Mouse (Mus musculus): Measurements from ENCODE around the gene Gga1. TPM values are rescaled to one million over a fixed set of nuclear protein-coding genes. Genes with fewer than 3 reads are reported as not detected.
A peak's percentile ranks its signal among the peaks of the same experiment; 100 is the strongest.

Gga1 gene
- polyA plus RNA-seq, 1 experiment from 2014 or later = 60.7 TPM

GRCm38 (mm10) chr15:78855303-78855965 lies 21.6 kb upstream of the Gga1 start, which contains the start of gene Lgals2:
Gene Lgals2 (minus strand): TSS chr15:78855529.
- no peak for TF ChIP-seq CTCF (IDR thresholded peaks at IDR 0.05)
- ChIA-PET POLR2A (interaction anchor here (0.6 to 1.7 kb wide), 5 partner anchors 10 to 86 kb away, joined by 3 read pairs; no protein-coding TSS in a partner anchor), CTCF (interaction anchor here (0.9 to 15.7 kb wide), 3 partner anchors 11 to 26 kb away, joined by 3 to 144 read pairs (median 13); no protein-coding TSS in a partner anchor)
- in situ Hi-C loops (cut with MboI; ENCODE audit: low pct_unique_long_range_greater_than_20kb) = no loop called here
- no peaks in the 10 kb centered on the region for H3K27me3 ChIP-seq
- ATAC-seq = peak; percentile 37
- DNase-seq (ENCODE audit: low read depth, low spot score) = no peak

DNA sequence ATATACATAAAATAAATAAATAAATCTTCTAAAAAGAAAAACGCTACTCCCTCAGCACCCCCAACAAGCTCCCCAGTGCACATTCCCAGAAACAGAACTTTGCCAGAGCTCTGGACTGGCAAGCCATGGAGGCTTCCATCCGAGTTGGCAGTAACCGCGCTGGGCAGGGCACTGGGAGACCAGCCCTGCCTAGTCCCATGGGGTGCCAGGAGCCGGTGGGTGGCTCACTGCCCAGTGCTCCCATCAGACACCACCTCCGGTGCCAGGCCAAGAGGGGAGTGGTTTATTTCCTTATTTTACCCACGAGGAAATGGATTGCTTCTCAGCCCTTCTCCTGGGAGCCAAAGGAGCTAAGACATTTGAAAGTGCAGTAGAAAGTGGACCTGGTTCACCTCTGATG lies 20.0 kb upstream of the Gga1 start:
- TF ChIP-seq CTCF (IDR thresholded peaks at IDR 0.05) = no peak
- ATAC-seq (no peak), DNase-seq (ENCODE audit: low read depth, low spot score) (no peak)
- CTCF ChIA-PET = interaction anchor here (3.3 to 15.7 kb wide), 2 partner anchors 13 to 28 kb away, joined by 13 to 144 read pairs; no protein-coding TSS in a partner anchor
- POLR2A ChIA-PET = no interaction called here
- H3K27me3 ChIP-seq = no peaks in the 10 kb centered on the region
- in situ Hi-C loops (cut with MboI; ENCODE audit: low pct_unique_long_range_greater_than_20kb) = no loop called here

GRCm38 (mm10) chr15:78859311-78859710 lies 17.7 kb upstream of the Gga1 start:
- in situ Hi-C loops (cut with MboI; ENCODE audit: low pct_unique_long_range_greater_than_20kb) = no loop called here
- DNase-seq (ENCODE audit: low read depth, low spot score) (no peak), ATAC-seq (no peak)
- no peaks in the 10 kb centered on the region for H3K27me3 ChIP-seq
- no peak for TF ChIP-seq CTCF (IDR thresholded peaks at IDR 0.05)
- ChIA-PET CTCF (interaction anchor here (15.7 kb wide), 1 partner anchor 30 kb away, joined by 144 read pairs; no protein-coding TSS in a partner anchor), POLR2A (no interaction called here)

DNA sequence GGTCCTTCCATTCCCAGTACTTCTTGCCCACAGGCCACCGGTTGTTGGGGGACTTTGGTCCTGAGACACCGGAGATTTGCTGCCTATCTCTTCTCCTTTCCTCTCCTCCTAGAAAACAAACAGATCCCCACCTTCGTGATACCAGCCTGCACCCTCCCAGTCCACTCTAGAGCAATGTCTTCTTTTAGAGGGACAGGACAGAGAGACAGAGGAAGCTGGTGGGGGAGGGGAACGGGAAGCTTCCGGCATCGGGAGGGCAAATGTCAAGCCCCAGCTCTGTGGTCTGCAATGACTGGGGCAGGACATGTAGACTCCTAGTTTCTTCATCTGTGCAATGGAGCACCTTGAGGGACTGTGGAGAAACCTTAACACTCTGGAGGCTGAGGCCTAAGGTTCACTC lies 17.3 kb upstream of the Gga1 start:
- ChIA-PET POLR2A (interaction anchor here (0.6 kb wide), 1 partner anchor 1976 kb away, joined by 6 read pairs; no protein-coding TSS in a partner anchor), CTCF (no interaction called here)
- no peaks in the 10 kb centered on the region for H3K27me3 ChIP-seq
- DNase-seq (ENCODE audit: low read depth, low spot score) = no peak
- no peak for TF ChIP-seq CTCF (IDR thresholded peaks at IDR 0.05)
- no peak for ATAC-seq
- in situ Hi-C loops (cut with MboI; ENCODE audit: low pct_unique_long_range_greater_than_20kb) = no loop called here

- in situ Hi-C loops (cut with MboI; ENCODE audit: low pct_unique_long_range_greater_than_20kb) = no loop called here
- CTCF ChIA-PET = no interaction called here
- TF ChIP-seq CTCF (IDR thresholded peaks at IDR 0.05) = no peak
- POLR2A ChIA-PET = no interaction called here
- ATAC-seq (no peak), DNase-seq (ENCODE audit: low read depth, low spot score) (no peak)
- H3K27me3 ChIP-seq = no peaks in the 10 kb centered on the region
Measured at GRCm38 (mm10) chr15:78862280-78862679, 14.7 kb upstream of the Gga1 start.

GRCm38 (mm10) chr15:78863154-78863553 lies 13.8 kb upstream of the Gga1 start:
- ATAC-seq (no peak), DNase-seq (ENCODE audit: low read depth, low spot score) (no peak)
- H3K27me3 ChIP-seq = no peaks in the 10 kb centered on the region
- CTCF ChIA-PET = no interaction called here
- POLR2A ChIA-PET = no interaction called here
- in situ Hi-C loops (cut with MboI; ENCODE audit: low pct_unique_long_range_greater_than_20kb) = no loop called here
- no peak for TF ChIP-seq CTCF (IDR thresholded peaks at IDR 0.05)

DNA sequence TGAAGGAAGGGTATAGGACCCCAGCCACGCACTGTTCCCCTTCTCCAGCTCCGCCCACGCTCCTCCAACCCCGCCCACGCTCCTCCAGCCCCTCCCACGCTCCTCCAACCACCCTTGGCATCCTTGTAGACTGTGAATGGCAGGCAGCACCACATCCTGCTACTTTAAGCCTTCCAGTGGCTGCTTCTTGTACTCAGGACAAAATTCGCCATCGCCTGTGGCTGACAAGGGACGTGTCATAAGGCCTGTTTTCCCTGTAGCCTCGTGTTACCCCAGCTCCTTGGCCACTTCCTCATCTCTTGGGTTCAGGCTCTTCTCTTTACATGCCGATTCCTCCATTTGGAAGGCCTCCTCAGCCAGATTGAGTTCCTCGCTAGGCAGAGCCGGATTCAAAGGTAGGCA lies 13.1 kb upstream of the Gga1 start:
- in situ Hi-C loops (cut with MboI; ENCODE audit: low pct_unique_long_range_greater_than_20kb) = no loop called here
- ATAC-seq (no peak), DNase-seq (ENCODE audit: low read depth, low spot score) (no peak)
- POLR2A ChIA-PET = no interaction called here
- TF ChIP-seq CTCF (IDR thresholded peaks at IDR 0.05) = no peak
- H3K27me3 ChIP-seq = no peaks in the 10 kb centered on the region
- CTCF ChIA-PET = no interaction called here

- CTCF ChIA-PET = interaction anchor here (1.0 to 4.7 kb wide), 3 partner anchors 12 to 41 kb away, joined by 4 to 34 read pairs (median 13); partner anchors contain the start of gene Lgals2
- POLR2A ChIA-PET = no interaction called here
- DNase-seq (ENCODE audit: low read depth, low spot score) = no peak
- in situ Hi-C loops (cut with MboI; ENCODE audit: low pct_unique_long_range_greater_than_20kb) = no loop called here
- no peaks in the 10 kb centered on the region for H3K27me3 ChIP-seq
- peak; percentile 18 for ATAC-seq
- no peak for TF ChIP-seq CTCF (IDR thresholded peaks at IDR 0.05)
Measured at GRCm38 (mm10) chr15:78868398-78868797, 8.6 kb upstream of the Gga1 start.

DNA sequence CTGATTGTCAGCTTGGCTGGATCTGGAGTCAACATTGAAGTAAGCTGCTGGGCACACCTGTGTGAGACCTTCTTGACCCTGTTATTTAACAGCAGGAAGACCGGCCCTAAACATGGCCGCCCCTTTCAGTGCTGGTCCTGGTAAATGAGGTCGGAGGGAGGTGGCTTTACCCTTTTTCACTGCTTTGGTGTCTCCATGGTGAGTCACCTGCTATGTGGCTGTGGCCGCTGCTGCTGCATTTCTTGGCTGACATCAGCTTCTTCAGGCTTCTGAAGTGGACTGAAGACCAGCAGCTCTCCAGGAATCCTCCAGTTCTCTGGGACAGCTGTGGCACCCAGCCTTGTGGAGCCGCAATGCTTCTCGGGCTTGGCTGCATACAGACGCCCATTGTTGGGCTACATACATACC lies 8.2 kb upstream of the Gga1 start:
- in situ Hi-C loops (cut with MboI; ENCODE audit: low pct_unique_long_range_greater_than_20kb) = no loop called here
- no peak for ATAC-seq
- no peak for TF ChIP-seq CTCF (IDR thresholded peaks at IDR 0.05)
- ChIA-PET CTCF (interaction anchor here (0.6 to 4.7 kb wide), 5 partner anchors 13 to 42 kb away, joined by 3 to 34 read pairs (median 4); partner anchors contain the start of gene Lgals2), POLR2A (no interaction called here)
- H3K27me3 ChIP-seq = no peaks in the 10 kb centered on the region
- DNase-seq (ENCODE audit: low read depth, low spot score) = no peak

DNA sequence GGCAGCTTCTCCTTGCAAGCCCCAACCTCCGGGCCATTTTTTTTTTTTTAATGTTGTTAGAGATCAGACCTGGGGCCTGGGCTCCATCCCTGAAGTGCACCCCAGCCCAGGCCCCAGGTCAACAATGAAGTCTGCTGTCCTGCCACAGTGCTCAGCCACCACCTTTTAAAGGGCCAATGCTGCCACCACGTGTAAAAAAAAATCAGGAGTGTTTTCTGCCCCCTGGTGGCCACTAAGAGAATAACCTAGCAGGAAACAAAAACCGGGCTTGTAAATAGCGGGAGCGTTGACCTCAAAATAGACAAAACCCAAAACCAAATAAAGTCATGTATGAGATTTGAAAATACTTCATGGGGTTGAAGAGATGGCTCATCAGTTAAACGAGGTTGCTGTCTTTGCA lies 7.2 kb upstream of the Gga1 start:
- POLR2A ChIA-PET = no interaction called here
- in situ Hi-C loops (cut with MboI; ENCODE audit: low pct_unique_long_range_greater_than_20kb) = loop anchor here (5.0 kb wide), 2 partner anchors 52 to 247 kb away; no protein-coding TSS in a partner anchor

DNA sequence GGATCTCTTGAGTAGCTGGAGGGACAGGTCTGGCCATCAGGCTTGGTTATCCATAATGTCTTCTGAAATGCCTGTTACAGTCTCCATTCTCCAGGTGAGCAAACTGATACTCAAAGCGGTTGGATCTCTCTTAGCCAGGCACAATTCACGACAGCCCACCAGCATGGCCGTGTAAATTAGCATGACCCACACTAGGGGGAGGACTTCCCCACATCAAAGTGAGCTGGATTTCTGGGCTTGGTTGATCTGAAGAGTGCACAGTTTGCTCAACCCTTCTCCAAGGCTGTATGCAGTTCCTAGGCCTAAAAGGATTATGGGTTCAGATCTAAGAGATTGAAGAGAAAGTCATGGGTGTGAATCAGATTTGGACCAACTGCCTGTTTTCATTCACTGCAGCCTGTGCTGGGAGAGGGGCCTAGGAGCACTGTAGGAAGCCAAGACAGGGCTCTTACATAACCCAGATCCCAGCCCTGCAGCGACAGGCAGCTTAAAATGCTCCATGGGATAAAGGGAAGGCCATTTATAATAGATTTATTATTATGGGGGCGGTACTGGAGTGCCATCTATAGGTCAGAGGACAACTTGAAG lies 4.9 kb upstream of the Gga1 start:
- CTCF ChIA-PET = interaction anchor here (2.1 to 4.7 kb wide), 2 partner anchors 20 to 45 kb away, joined by 7 to 34 read pairs; no protein-coding TSS in a partner anchor
- POLR2A ChIA-PET = interaction anchor here (0.6 kb wide), 1 partner anchor 63 kb away, joined by 3 read pairs; no protein-coding TSS in a partner anchor
- in situ Hi-C loops (cut with MboI; ENCODE audit: low pct_unique_long_range_greater_than_20kb) = loop anchor here (5.0 kb wide), 2 partner anchors 55 to 250 kb away; no protein-coding TSS in a partner anchor
- ATAC-seq = no peak
- H3K27me3 ChIP-seq = no peaks in the 10 kb centered on the region
- no peak for TF ChIP-seq CTCF (IDR thresholded peaks at IDR 0.05)
- DNase-seq (ENCODE audit: low read depth, low spot score) = no peak

More for the DNA sequence above, 7.2 kb upstream of the Gga1 start:
- no peak for DNase-seq (ENCODE audit: low read depth, low spot score)
- CTCF ChIA-PET = interaction anchor here (1.0 to 4.7 kb wide), 4 partner anchors 14 to 43 kb away, joined by 4 to 34 read pairs (median 10); partner anchors contain the start of gene Lgals2
- no peak for ATAC-seq
- no peaks in the 10 kb centered on the region for H3K27me3 ChIP-seq
- TF ChIP-seq CTCF (IDR thresholded peaks at IDR 0.05) = no peak
